Mouse (Mus musculus): Measurements from ENCODE around the gene Per1.

DNA sequence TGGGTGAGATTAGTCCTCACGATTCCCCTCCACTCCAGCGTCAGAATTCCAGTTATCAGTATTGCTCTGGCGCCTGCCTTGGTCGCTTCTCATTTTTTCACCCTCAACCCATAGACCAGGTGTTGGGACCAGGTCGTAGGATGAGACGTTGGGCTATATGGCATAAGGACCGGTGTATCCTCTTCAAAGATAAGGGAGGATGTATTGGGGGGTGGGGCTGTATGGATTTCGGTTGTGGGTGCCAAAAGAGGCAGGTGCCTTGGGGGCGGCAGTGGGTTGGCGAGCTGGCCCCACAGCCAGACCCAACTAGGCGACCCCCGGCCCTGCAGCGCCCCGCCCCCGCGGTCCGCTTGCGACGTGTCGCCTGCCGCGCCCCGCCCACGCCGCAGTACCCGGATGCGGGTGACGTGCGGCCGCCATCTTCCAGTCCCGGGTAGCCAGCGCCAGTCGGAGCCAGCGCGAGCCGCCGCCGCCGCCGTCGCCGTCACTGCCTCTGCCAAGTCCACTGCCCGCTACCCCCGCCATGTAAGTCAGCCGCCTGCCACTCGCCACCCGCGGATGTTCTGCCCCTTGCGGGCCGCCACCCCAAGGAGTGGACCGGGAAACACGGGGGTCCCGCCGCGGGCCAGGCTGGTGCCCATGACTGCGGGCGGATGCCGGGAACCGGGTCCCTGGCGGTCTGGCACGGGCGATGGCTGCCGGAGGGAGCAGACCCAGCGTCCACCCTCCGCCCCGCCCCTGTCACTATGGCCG is 6.7 kb upstream of the Per1 start, which contains the start of gene Vamp2:
- TF ChIP-seq CTCF (IDR thresholded peaks at IDR 0.05; ENCODE audit: low read depth, low read length) (no peak), TAL1 (conservative IDR thresholded peaks at IDR 0.05; ENCODE audit: low read depth, low read length) (no peak), GATA1 (IDR thresholded peaks at IDR 0.05; ENCODE audit: borderline replicate concordance, low read length) (no peak), POLR2AphosphoS5 (IDR thresholded peaks at IDR 0.05; ENCODE audit: insufficient replicate concordance, low read depth, low read length) (no peak)
